Mouse (Mus musculus): ENCODE results near the gene Tmem200c.

Gene Tmem200c

GRCm38 (mm10) chr17:68826323-68826722 lies at the start of gene Tmem200c:
Gene Tmem200c, plus strand, starts transcription at chr17:68826623.
- in situ Hi-C loops (cut with MboI; ENCODE audit: low sequenced_read_pairs): no loop called here

DNA sequence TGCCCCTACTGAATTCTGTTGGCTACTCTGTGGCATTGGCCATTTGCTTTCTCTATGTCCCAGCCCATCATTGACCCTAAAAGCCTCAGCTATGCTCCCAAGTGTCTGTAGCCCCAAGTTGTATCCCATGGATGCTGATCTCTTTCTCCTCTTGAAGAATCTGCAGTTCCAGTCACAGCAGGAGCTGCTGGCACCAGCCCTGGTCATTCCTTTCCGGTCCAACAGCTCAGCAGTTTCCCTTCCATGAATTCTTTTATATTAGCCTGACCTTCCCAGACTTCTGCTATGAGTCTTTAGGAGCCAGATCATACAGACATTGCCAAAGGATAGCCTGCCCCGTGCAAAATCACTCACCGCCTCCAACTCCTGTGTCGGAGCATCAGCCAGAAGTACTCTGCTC lies 32.7 kb upstream of the Tmem200c start:
- in situ Hi-C loops (cut with MboI; ENCODE audit: low sequenced_read_pairs): no loop called here

- in situ Hi-C loops (cut with MboI; ENCODE audit: low sequenced_read_pairs): no loop called here
These were observed 10.2 kb downstream of the Tmem200c start for GRCm38 (mm10) chr17:68836655-68837012.

DNA sequence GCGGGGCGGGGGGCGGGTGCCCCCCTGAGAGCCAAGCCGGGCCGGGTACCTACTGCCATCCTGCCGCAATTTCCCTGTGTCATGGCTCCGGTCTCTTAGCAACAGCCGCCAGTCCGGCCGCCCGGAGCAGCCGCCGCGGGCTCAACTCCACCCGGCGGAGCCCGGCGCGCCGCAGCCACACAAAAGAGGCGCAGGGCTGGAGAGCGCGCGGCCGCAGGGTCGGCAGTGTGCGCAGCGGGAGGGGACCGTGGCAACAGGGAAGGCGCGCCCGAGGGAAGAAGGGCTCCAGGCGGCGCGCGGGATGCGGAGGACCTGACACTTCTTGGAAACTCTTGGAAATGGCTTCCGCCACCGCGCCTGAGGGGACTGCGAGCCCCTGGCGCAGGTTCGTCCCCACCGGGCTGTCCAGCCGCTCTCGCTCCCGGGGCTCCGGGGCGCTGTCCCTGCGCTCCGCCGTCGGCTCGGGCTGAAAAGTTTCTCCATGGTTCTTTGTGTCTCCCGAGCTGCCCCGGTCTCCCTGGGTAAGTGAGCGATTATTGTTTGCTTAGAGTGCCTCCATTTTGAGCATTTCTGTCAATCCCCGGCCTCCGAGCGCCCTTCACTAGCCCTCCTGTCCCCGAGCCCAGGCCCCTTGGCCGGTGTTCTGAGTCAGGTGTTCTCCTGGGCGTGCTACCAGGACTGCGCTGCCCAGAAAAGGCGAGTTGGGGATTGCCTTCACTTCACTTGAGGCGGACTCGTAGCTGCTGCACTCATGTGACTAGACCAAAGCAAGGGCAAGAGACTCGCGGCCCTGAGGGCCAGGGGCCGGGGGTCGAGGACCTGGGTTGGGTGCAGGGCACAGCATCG lies 10.8 kb downstream of the Tmem200c start:
- in situ Hi-C loops (cut with MboI; ENCODE audit: low sequenced_read_pairs): no loop called here

- in situ Hi-C loops (cut with MboI; ENCODE audit: low sequenced_read_pairs): no loop called here
These were observed 11.4 kb downstream of the Tmem200c start for GRCm38 (mm10) chr17:68837859-68838194.

DNA sequence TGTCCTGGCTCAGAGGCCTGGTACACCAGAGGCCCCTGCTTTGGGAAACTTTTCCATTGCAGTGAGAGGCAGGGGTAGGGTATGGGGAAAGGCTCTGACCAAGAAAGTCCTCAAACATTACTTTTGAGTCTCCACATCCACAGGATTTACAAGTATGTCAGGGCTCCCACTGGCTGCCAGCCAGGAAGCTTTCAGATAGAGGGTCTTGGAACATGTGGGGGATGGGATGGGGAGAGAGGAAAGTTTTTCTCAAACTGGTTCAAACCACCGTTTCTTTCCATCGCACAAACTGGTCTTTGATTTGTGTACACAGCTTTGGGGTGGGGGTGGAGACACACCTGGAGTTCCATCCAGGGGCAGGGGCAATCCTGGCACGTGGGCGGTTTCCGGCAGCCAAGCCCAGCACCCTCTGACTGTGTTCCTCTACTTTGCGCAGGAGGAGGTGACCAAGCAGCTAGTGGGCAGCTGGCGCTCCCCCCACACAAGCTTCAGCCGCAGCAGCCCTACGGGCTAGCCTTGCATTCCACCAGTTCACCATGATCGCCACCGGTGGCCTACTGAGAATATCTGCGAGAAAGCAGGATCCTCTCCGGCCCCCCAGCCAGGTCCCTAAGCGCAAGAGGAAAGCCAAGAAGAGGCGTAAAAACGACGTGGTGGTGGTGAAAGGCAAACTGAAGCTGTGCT lies 13.6 kb downstream of the Tmem200c start:
- in situ Hi-C loops (cut with MboI; ENCODE audit: low sequenced_read_pairs): no loop called here

GRCm38 (mm10) chr17:68840572-68840939 lies 14.1 kb downstream of the Tmem200c start:
- in situ Hi-C loops (cut with MboI; ENCODE audit: low sequenced_read_pairs): no loop called here

DNA sequence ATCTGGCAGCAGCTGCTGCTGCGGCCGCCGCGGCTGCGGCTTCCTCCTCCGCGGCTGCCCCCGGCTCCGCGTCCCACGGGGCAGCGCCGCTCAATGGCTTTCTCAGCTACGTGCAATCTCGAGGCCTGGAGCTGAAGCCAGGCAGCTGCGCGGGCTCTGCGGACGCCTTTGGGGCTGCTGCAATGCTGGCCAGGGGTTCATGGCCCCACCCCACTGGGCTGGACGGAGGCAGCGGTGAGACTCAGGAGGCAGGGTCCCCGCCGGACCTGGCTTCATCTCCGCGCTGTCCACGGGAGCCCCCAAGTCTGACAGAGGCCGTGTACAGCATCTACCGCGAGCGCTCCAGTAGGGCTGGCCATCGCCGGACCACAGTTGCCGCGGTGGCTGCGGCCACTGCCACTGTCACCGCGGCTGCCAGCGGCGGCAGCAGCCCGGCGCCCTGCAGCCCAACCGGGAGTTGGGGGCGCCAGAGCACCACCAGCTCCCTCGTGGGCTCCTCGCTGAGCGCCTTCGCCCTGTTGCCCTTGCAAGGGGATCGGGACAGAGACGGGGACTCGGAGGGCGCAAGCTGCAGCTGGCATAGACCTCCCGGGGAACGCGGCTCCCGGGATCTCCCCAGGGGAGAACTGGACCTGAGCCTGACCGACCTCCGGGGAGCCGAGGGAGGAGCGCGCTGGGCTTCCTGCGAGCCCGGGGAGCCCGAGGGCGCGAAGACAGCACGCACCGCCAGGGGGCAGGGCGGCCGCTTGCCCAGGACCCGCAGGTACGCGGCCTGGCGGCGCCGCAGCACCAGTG lies 14.9 kb downstream of the Tmem200c start:
- in situ Hi-C loops (cut with MboI; ENCODE audit: low sequenced_read_pairs): no loop called here

DNA sequence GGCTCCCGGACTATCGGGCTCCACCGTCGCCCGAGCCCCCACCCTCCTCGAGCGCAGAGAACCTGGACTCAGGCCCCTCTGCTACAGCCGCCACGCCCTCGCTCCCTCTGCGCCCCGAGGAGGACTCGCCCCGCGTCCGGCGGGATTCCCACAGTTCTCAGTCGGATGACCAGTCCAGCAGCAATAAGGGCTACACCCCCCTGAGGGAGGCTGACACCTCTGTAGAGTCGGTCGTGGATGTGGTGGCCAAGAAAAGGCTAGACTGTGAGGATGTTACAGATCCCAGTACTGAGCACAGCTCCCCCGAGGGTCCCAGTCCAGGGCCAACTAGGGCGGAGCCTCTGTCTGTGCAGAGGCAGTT lies 15.4 kb downstream of the Tmem200c start:
- in situ Hi-C loops (cut with MboI; ENCODE audit: low sequenced_read_pairs): no loop called here

DNA sequence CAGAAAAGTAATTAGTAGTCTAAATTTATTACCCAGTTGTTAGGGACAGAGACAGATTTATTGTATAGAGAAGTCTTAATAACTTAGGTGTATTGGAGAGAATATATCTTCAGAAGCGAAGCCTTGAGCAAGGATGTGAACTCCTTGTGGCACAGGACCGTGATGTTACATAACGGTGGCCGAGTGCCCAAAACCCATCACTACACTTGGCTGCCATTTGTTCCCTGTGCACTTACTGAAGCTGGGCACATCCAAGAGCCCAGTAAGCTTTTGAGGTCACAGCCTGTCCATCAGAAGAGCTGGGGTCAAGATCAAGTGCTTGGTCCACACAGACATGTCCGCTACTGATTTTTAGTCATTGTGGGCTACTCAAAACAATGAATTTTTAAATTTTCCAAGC lies 19.5 kb downstream of the Tmem200c start:
- in situ Hi-C loops (cut with MboI; ENCODE audit: low sequenced_read_pairs): no loop called here

DNA sequence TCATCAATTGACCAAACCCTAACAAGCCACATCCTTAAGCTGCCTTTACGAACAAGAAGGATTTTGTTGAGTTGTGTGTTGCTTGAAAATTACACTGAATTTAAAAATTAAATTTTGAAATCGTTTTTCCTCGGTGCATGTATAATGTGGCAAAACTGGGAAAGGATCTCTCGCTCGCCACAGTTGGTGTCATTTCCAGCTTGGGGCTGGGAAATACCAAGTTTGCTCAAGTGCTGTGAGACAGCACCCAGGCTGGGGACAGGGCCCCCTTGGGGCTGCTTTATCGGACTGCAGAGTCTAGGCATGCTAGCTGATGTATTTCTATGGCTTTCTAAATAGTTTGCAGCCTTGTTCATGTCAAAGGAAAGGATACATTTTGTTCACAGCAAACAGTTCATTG lies 22.3 kb downstream of the Tmem200c start:
- in situ Hi-C loops (cut with MboI; ENCODE audit: low sequenced_read_pairs): no loop called here

- in situ Hi-C loops (cut with MboI; ENCODE audit: low sequenced_read_pairs): no loop called here
These were observed 25.9 kb downstream of the Tmem200c start for GRCm38 (mm10) chr17:68852171-68852966.

GRCm38 (mm10) chr17:68864175-68864574 lies 37.8 kb downstream of the Tmem200c start:
- in situ Hi-C loops (cut with MboI; ENCODE audit: low sequenced_read_pairs): no loop called here

- in situ Hi-C loops (cut with MboI; ENCODE audit: low sequenced_read_pairs): no loop called here
These were observed 42.0 kb downstream of the Tmem200c start for GRCm38 (mm10) chr17:68868439-68868838.

DNA sequence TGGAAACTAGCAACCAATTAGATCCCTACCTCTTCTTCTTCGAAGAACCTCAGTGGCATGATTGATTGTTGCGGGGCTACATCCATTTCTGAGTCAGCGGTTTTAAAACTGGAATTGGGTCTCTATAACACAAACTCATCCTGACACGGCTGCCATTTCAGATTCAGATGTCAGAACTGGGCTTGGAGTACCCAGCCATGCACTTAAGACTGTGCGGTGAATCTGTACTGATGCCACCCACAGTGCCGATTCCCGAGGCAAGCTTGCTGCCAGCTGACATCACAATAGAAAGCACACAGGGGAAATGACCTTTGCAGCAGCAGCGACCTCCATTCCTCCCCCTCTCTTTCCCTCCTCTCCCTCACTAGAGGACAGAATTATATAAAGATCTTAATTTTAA lies 47.6 kb downstream of the Tmem200c start:
- in situ Hi-C loops (cut with MboI; ENCODE audit: low sequenced_read_pairs): no loop called here

- in situ Hi-C loops (cut with MboI; ENCODE audit: low sequenced_read_pairs): no loop called here
These were observed 48.8 kb downstream of the Tmem200c start for GRCm38 (mm10) chr17:68875251-68875650.

GRCm38 (mm10) chr17:68875917-68876495 lies 49.6 kb downstream of the Tmem200c start:
- in situ Hi-C loops (cut with MboI; ENCODE audit: low sequenced_read_pairs): no loop called here

- in situ Hi-C loops (cut with MboI; ENCODE audit: low sequenced_read_pairs): no loop called here
These were observed 55.5 kb downstream of the Tmem200c start for GRCm38 (mm10) chr17:68881725-68882524.

- in situ Hi-C loops (cut with MboI; ENCODE audit: low sequenced_read_pairs): no loop called here
These were observed 57.2 kb downstream of the Tmem200c start for GRCm38 (mm10) chr17:68883474-68884083.

All from CH12F3 (cell line).